Mouse (Mus musculus): ENCODE measurements around the gene Gabbr2. TPM values are rescaled to one million over a fixed set of nuclear protein-coding genes. Genes with fewer than 3 reads are reported as not detected.
A peak's percentile ranks its signal among the peaks of the same experiment; 100 is the strongest.

The Gabbr2 gene
- polyA plus RNA-seq, 1 experiment from 2014 or later: 0.08 TPM

- H3K9ac ChIP-seq (replicated peaks): no peak overlapping the region
- no peak overlapping the region for H3K27ac ChIP-seq
- 93% methylated on average over 7 of the region's 7 CpGs for WGBS
- ATAC-seq (ENCODE audit: insufficient number of reproducible peaks, insufficient read depth, low FRiP score, low TSS enrichment, low read depth): no peak
- H3K4me1 ChIP-seq (replicated peaks): 0 out of 2 replicates have a peak, but pooled peaks cover 4% of the 10 kb centered on the region
- H3K36me3 ChIP-seq: no peaks in the 10 kb centered on the region
- H3K4me3 ChIP-seq (replicated peaks): no peak overlapping the region
- no peak overlapping the region for H3K4me2 ChIP-seq
- no peaks in the 10 kb centered on the region for H3K27me3 ChIP-seq
- 0 out of 2 replicates have a peak, but pooled peaks cover 4% of the 10 kb centered on the region for H3K9me3 ChIP-seq
Observed at GRCm38 (mm10) chr4:46842596-46842995, 149.1 kb downstream of the Gabbr2 start.

GRCm38 (mm10) chr4:46840146-46840545, 151.5 kb downstream of the Gabbr2 start:
- 56% methylated on average over 6 of the region's 6 CpGs for WGBS
- H3K4me1 ChIP-seq (replicated peaks): 0 out of 2 replicates have a peak, but pooled peaks cover 2% of the 10 kb centered on the region
- H3K36me3 ChIP-seq: no peaks in the 10 kb centered on the region
- H3K4me2 ChIP-seq: no peak overlapping the region
- H3K9me3 ChIP-seq: no peaks in the 10 kb centered on the region
- H3K27ac ChIP-seq: no peak overlapping the region
- H3K9ac ChIP-seq (replicated peaks): no peak overlapping the region
- no peaks in the 10 kb centered on the region for H3K27me3 ChIP-seq
- ATAC-seq (ENCODE audit: insufficient number of reproducible peaks, insufficient read depth, low FRiP score, low TSS enrichment, low read depth): no peak
- H3K4me3 ChIP-seq (replicated peaks): no peak overlapping the region

- H3K27me3 ChIP-seq: no peaks in the 10 kb centered on the region
- no peak overlapping the region for H3K9ac ChIP-seq (replicated peaks)
- ATAC-seq (ENCODE audit: insufficient number of reproducible peaks, insufficient read depth, low FRiP score, low TSS enrichment, low read depth): no peak
- H3K4me3 ChIP-seq (replicated peaks): no peak overlapping the region
- no peaks in the 10 kb centered on the region for H3K9me3 ChIP-seq
- no peaks in the 10 kb centered on the region for H3K4me1 ChIP-seq (replicated peaks)
- no peaks in the 10 kb centered on the region for H3K36me3 ChIP-seq
- no peak overlapping the region for H3K27ac ChIP-seq
- H3K4me2 ChIP-seq: no peak overlapping the region
- 75% methylated on average over 7 of the region's 7 CpGs for WGBS
Observed at GRCm38 (mm10) chr4:46837362-46837761, 154.3 kb downstream of the Gabbr2 start.

- H3K27ac ChIP-seq: no peak overlapping the region
- 78% methylated on average over 18 of the region's 18 CpGs for WGBS
- ATAC-seq (ENCODE audit: insufficient number of reproducible peaks, insufficient read depth, low FRiP score, low TSS enrichment, low read depth): no peak
- no peaks in the 10 kb centered on the region for H3K9me3 ChIP-seq
- H3K9ac ChIP-seq (replicated peaks): no peak overlapping the region
- no peak overlapping the region for H3K4me2 ChIP-seq
- H3K27me3 ChIP-seq: no peaks in the 10 kb centered on the region
- H3K4me1 ChIP-seq (replicated peaks): no peaks in the 10 kb centered on the region
- no peak overlapping the region for H3K4me3 ChIP-seq (replicated peaks)
- no peaks in the 10 kb centered on the region for H3K36me3 ChIP-seq
Observed at GRCm38 (mm10) chr4:46836065-46836464, 155.6 kb downstream of the Gabbr2 start.

GRCm38 (mm10) chr4:46835064-46835463, 156.6 kb downstream of the Gabbr2 start:
- H3K4me1 ChIP-seq (replicated peaks): no peaks in the 10 kb centered on the region
- no peak overlapping the region for H3K9ac ChIP-seq (replicated peaks)
- H3K36me3 ChIP-seq: no peaks in the 10 kb centered on the region
- H3K4me3 ChIP-seq (replicated peaks): no peak overlapping the region
- H3K27me3 ChIP-seq: no peaks in the 10 kb centered on the region
- 94% methylated on average over 14 of the region's 14 CpGs for WGBS
- no peak for ATAC-seq (ENCODE audit: insufficient number of reproducible peaks, insufficient read depth, low FRiP score, low TSS enrichment, low read depth)
- H3K27ac ChIP-seq: no peak overlapping the region
- H3K4me2 ChIP-seq: no peak overlapping the region
- no peaks in the 10 kb centered on the region for H3K9me3 ChIP-seq

GRCm38 (mm10) chr4:46832834-46833544, 158.7 kb downstream of the Gabbr2 start:
- Histone ChIP-seq H3K27ac (no peak overlapping the region), H3K9me3 (no peaks in the 10 kb centered on the region), H3K27me3 (no peaks in the 10 kb centered on the region), H3K4me3 (replicated peaks) (no peak overlapping the region), H3K36me3 (no peaks in the 10 kb centered on the region), H3K9ac (replicated peaks) (no peak overlapping the region), H3K4me2 (no peak overlapping the region), H3K4me1 (replicated peaks) (no peaks in the 10 kb centered on the region)
- no peak for ATAC-seq (ENCODE audit: insufficient number of reproducible peaks, insufficient read depth, low FRiP score, low TSS enrichment, low read depth)
- 42% methylated on average over 12 of the region's 12 CpGs for WGBS

GRCm38 (mm10) chr4:46829656-46830055, 162.0 kb downstream of the Gabbr2 start:
- Histone ChIP-seq H3K4me1 (replicated peaks) (peaks cover 5% of the 10 kb centered on the region), H3K4me3 (replicated peaks) (no peak overlapping the region), H3K27ac (no peak overlapping the region), H3K36me3 (no peaks in the 10 kb centered on the region), H3K4me2 (no peak overlapping the region), H3K9ac (replicated peaks) (no peak overlapping the region), H3K27me3 (no peaks in the 10 kb centered on the region), H3K9me3 (no peaks in the 10 kb centered on the region)
- WGBS: 58% methylated on average over 2 of the region's 2 CpGs
- ATAC-seq (ENCODE audit: insufficient number of reproducible peaks, insufficient read depth, low FRiP score, low TSS enrichment, low read depth): no peak

- Histone ChIP-seq H3K27me3 (no peaks in the 10 kb centered on the region), H3K9ac (replicated peaks) (no peak overlapping the region), H3K4me1 (replicated peaks) (peaks cover 5% of the 10 kb centered on the region), H3K27ac (no peak overlapping the region), H3K9me3 (no peaks in the 10 kb centered on the region), H3K36me3 (no peaks in the 10 kb centered on the region), H3K4me2 (no peak overlapping the region), H3K4me3 (replicated peaks) (no peak overlapping the region)
- WGBS: 80% methylated on average over 5 of the region's 5 CpGs
- no peak for ATAC-seq (ENCODE audit: insufficient number of reproducible peaks, insufficient read depth, low FRiP score, low TSS enrichment, low read depth)
Observed at GRCm38 (mm10) chr4:46828141-46828571, 163.5 kb downstream of the Gabbr2 start.

- WGBS: 61% methylated on average over 9 of the region's 9 CpGs
- Histone ChIP-seq H3K9me3 (no peaks in the 10 kb centered on the region), H3K9ac (replicated peaks) (0 out of 2 replicates have a peak overlapping the region, but pooled peaks have one; percentile 18), H3K4me3 (replicated peaks) (no peak overlapping the region), H3K4me1 (replicated peaks) (peaks cover 5% of the 10 kb centered on the region), H3K27ac (no peak overlapping the region), H3K36me3 (no peaks in the 10 kb centered on the region), H3K27me3 (no peaks in the 10 kb centered on the region), H3K4me2 (no peak overlapping the region)
- ATAC-seq (ENCODE audit: insufficient number of reproducible peaks, insufficient read depth, low FRiP score, low TSS enrichment, low read depth): no peak
Observed at GRCm38 (mm10) chr4:46827471-46827870, 164.2 kb downstream of the Gabbr2 start.

- no peak for ATAC-seq (ENCODE audit: insufficient number of reproducible peaks, insufficient read depth, low FRiP score, low TSS enrichment, low read depth)
- Histone ChIP-seq H3K4me3 (replicated peaks) (no peak overlapping the region), H3K27ac (no peak overlapping the region), H3K9ac (replicated peaks) (no peak overlapping the region), H3K27me3 (no peaks in the 10 kb centered on the region), H3K4me2 (no peak overlapping the region), H3K36me3 (no peaks in the 10 kb centered on the region), H3K4me1 (replicated peaks) (peaks cover 5% of the 10 kb centered on the region), H3K9me3 (no peaks in the 10 kb centered on the region)
- 85% methylated on average over 10 of the region's 10 CpGs for WGBS
Observed at GRCm38 (mm10) chr4:46825846-46826529, 165.7 kb downstream of the Gabbr2 start.

- peaks cover 5% of the 10 kb centered on the region for H3K4me1 ChIP-seq (replicated peaks)
- WGBS: 75% methylated on average over 14 of the region's 14 CpGs
- no peak overlapping the region for H3K9ac ChIP-seq (replicated peaks)
- no peaks in the 10 kb centered on the region for H3K36me3 ChIP-seq
- H3K4me2 ChIP-seq: no peak overlapping the region
- no peak overlapping the region for H3K27ac ChIP-seq
- H3K4me3 ChIP-seq (replicated peaks): no peak overlapping the region
- no peaks in the 10 kb centered on the region for H3K9me3 ChIP-seq
- ATAC-seq (ENCODE audit: insufficient number of reproducible peaks, insufficient read depth, low FRiP score, low TSS enrichment, low read depth): no peak
- H3K27me3 ChIP-seq: no peaks in the 10 kb centered on the region
Observed at GRCm38 (mm10) chr4:46823738-46824137, 167.9 kb downstream of the Gabbr2 start.

Data from limb, embryonic 12.5 days (tissue).